Mouse (Mus musculus) small intestine, adult 2 months (tissue): ENCODE results near the gene Rreb1.

Experiments
- CTCF ChIP-seq: fragments of 200-500 bp; IDR thresholded peaks from 2 replicates; pipeline ENCODE4 v1.5.1; 2012; ENCODE audit warnings: low read depth, mild to moderate bottlenecking, control low read depth, inconsistent platforms, low read length, moderate library complexity, mixed read lengths; ENCODE audit not compliant: insufficient replicate concordance, insufficient read length; ENCODE audit errors: extremely low read depth
- POLR2A ChIP-seq: fragments of 200-500 bp; IDR thresholded peaks from 2 replicates; pipeline ENCODE4 v1.6.1; 2012; ENCODE audit warnings: low read depth, mild to moderate bottlenecking, control low read depth, inconsistent platforms, low read length, moderate library complexity

DNA sequence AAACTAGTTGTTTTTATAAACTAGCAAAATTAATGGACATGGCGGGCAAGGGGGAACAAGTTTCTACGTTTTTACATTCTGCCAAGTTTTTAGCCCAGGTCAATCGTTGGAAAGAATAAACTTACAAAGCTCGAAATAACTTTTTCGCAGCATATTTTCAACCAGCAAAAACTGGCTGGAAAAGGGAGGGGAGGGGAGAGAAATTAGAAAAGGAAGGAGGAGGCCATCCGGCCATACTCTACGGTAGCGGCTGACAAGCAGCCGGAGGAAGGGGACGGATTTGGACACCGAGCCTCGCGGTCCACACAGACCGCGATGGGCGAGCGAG, 215.1 kb downstream of the Rreb1 start:
- no peak for TF ChIP-seq CTCF
- no peak for TF ChIP-seq POLR2A
